Mouse (Mus musculus): ENCODE data around the gene Bend6.

GRCm38 (mm10) chr1:33922975-33923374 is 15.4 kb upstream of the Bend6 start:
- TF ChIP-seq ZC3H11A (IDR thresholded peaks at IDR 0.05; ENCODE audit: borderline replicate concordance, low read depth, low read length) (no peak), CHD2 (IDR thresholded peaks at IDR 0.05; ENCODE audit: low read depth, low read length) (no peak), HCFC1 (IDR thresholded peaks at IDR 0.05; ENCODE audit: borderline replicate concordance, insufficient read depth, low read length) (no peak), MAFK (IDR thresholded peaks at IDR 0.05; ENCODE audit: insufficient read depth, low read depth, low read length) (no peak), ZNF384 (IDR thresholded peaks at IDR 0.05; ENCODE audit: low read depth, low read length) (no peak)

Measured in ES-E14 (cell line).